Mouse (Mus musculus) granulocyte monocyte progenitor cell, adult 5-6 weeks (primary cell): ENCODE results near the gene Gm10282. TPM values are rescaled to one million over a fixed set of nuclear protein-coding genes. Genes with fewer than 3 reads are reported as not detected.

Experiments
- ATAC-seq: replicated peaks from 2 replicates; pipeline ENCODE4 v1.8.0; 2016; ENCODE audit warnings: mild to moderate bottlenecking, moderate TSS enrichment, inconsistent platforms; ENCODE audit not compliant: poor library complexity, severe bottlenecking
- total RNA-seq, 2 experiments: library from RNA; stranded (forward) in 1 of 2; stranded (reverse) in 1 of 2; fragments of 200-712, 200-1000 nt in 1 of 2; fragments of >200 nt in 1 of 2; fragmentation: Nextera tagmentation in 1 of 2; gene quantifications; 2 replicates each; pipeline ENCODE4 v1.2.3; 2014 to 2017

Gm10282 gene
- total RNA-seq, 2 experiments from 2014 or later, result 29.7 to 74.9 TPM

GRCm38 (mm10) chr8:72266671-72267070 lies 38.4 kb downstream of the Gm10282 start:
- no peak for ATAC-seq

- ATAC-seq, result no peak
Observed at GRCm38 (mm10) chr8:72265342-72265741, 39.7 kb downstream of the Gm10282 start.

GRCm38 (mm10) chr8:72263451-72263850 lies 41.6 kb downstream of the Gm10282 start:
- no peak for ATAC-seq

GRCm38 (mm10) chr8:72262756-72263155 lies 42.3 kb downstream of the Gm10282 start:
- ATAC-seq, result no peak

GRCm38 (mm10) chr8:72261872-72262271 lies 43.2 kb downstream of the Gm10282 start:
- ATAC-seq, result no peak

GRCm38 (mm10) chr8:72261431-72261830 lies 43.6 kb downstream of the Gm10282 start:
- no peak for ATAC-seq

GRCm38 (mm10) chr8:72261019-72261418 lies 44.0 kb downstream of the Gm10282 start:
- ATAC-seq, result peak; percentile 79

GRCm38 (mm10) chr8:72260585-72260984 lies 44.5 kb downstream of the Gm10282 start:
- no peak for ATAC-seq

- ATAC-seq, result no peak
Observed at GRCm38 (mm10) chr8:72259862-72260261, 45.2 kb downstream of the Gm10282 start.

- ATAC-seq, result no peak
Observed at GRCm38 (mm10) chr8:72257902-72258238, 47.2 kb downstream of the Gm10282 start.

GRCm38 (mm10) chr8:72257171-72257901 lies 47.7 kb downstream of the Gm10282 start:
- ATAC-seq, result peak; percentile 37; the same call in 1 of the 2 replicates

Other genes with a start within 250 kb of the Gm10282 start
- gene Olfr373, start 222.1 kb downstream of the Gm10282 start, total RNA-seq (2014; fragmentation: Nextera tagmentation), result not detected in 2 replicates
- gene Olfr373, start 222.1 kb downstream of the Gm10282 start, total RNA-seq (2017), result not detected in 2 replicates
- not detected in 2 replicates for gene Olfr374, start 198.2 kb downstream of the Gm10282 start, total RNA-seq (2014; fragmentation: Nextera tagmentation)
- not detected in 2 replicates for gene Olfr374, start 198.2 kb downstream of the Gm10282 start, total RNA-seq (2017)
- 35.0 and 39.9 TPM in 2 replicates for gene Tpm4, start 170.3 kb downstream of the Gm10282 start, total RNA-seq (2014; fragmentation: Nextera tagmentation)
- gene Tpm4, start 170.3 kb downstream of the Gm10282 start, total RNA-seq (2017), result 54.2 and 60.5 TPM in 2 replicates
- 38.9 and 39.9 TPM in 2 replicates for gene Rab8a, start 144.1 kb downstream of the Gm10282 start, total RNA-seq (2014; fragmentation: Nextera tagmentation)
- 320 and 344 TPM in 2 replicates for gene Rab8a, start 144.1 kb downstream of the Gm10282 start, total RNA-seq (2017)
- gene Hsh2d, start 115.6 kb downstream of the Gm10282 start, total RNA-seq (2014; fragmentation: Nextera tagmentation), result 6.2 and 14.0 TPM in 2 replicates
- 2.6 and 3.1 TPM in 2 replicates for gene Hsh2d, start 115.6 kb downstream of the Gm10282 start, total RNA-seq (2017)
- gene Cib3, start 92.4 kb downstream of the Gm10282 start, total RNA-seq (2014; fragmentation: Nextera tagmentation), result 0.64 TPM in 1 of 2 replicates, not detected in the other
- not detected in 2 replicates for gene Cib3, start 92.4 kb downstream of the Gm10282 start, total RNA-seq (2017)
- not detected in 2 replicates for gene Gm11034, start 91.6 kb downstream of the Gm10282 start, total RNA-seq (2014; fragmentation: Nextera tagmentation)
- not detected in 2 replicates for gene Gm11034, start 91.6 kb downstream of the Gm10282 start, total RNA-seq (2017)
- 47.5 and 52.6 TPM in 2 replicates for gene Fam32a, start 85.5 kb downstream of the Gm10282 start, total RNA-seq (2014; fragmentation: Nextera tagmentation)
- gene Fam32a, start 85.5 kb downstream of the Gm10282 start, total RNA-seq (2017), result 42.1 and 42.9 TPM in 2 replicates
- gene Ap1m1, start 65.2 kb downstream of the Gm10282 start, total RNA-seq (2014; fragmentation: Nextera tagmentation), result 80.1 and 117 TPM in 2 replicates
- 49.1 and 59.8 TPM in 2 replicates for gene Ap1m1, start 65.2 kb downstream of the Gm10282 start, total RNA-seq (2017)
- 1.9 and 5.5 TPM in 2 replicates for gene Klf2, start 13.8 kb upstream of the Gm10282 start, total RNA-seq (2014; fragmentation: Nextera tagmentation)
- gene Klf2, start 13.8 kb upstream of the Gm10282 start, total RNA-seq (2017), result 2.8 and 3.2 TPM in 2 replicates
- gene Eps15l1, start 116.2 kb upstream of the Gm10282 start, total RNA-seq (2014; fragmentation: Nextera tagmentation), result 58.3 and 64.3 TPM in 2 replicates
- 34.8 and 38.6 TPM in 2 replicates for gene Eps15l1, start 116.2 kb upstream of the Gm10282 start, total RNA-seq (2017)
- gene Calr3, start 138.6 kb upstream of the Gm10282 start, total RNA-seq (2014; fragmentation: Nextera tagmentation), result 0.34 and 1.5 TPM in 2 replicates
- gene Calr3, start 138.6 kb upstream of the Gm10282 start, total RNA-seq (2017), result 2.2 and 4.7 TPM in 2 replicates
- gene 1700030K09Rik, start 138.6 kb upstream of the Gm10282 start, total RNA-seq (2014; fragmentation: Nextera tagmentation), result 3.6 and 6.4 TPM in 2 replicates
- gene 1700030K09Rik, start 138.6 kb upstream of the Gm10282 start, total RNA-seq (2017), result 6.1 and 7.1 TPM in 2 replicates
- 88.2 and 110 TPM in 2 replicates for gene Cherp, start 170.0 kb upstream of the Gm10282 start, total RNA-seq (2014; fragmentation: Nextera tagmentation)
- 13.3 and 27.7 TPM in 2 replicates for gene Cherp, start 170.0 kb upstream of the Gm10282 start, total RNA-seq (2017)
- 38.6 and 52.6 TPM in 2 replicates for gene Slc35e1, start 187.4 kb upstream of the Gm10282 start, total RNA-seq (2014; fragmentation: Nextera tagmentation)
- gene Slc35e1, start 187.4 kb upstream of the Gm10282 start, total RNA-seq (2017), result 31.0 and 31.1 TPM in 2 replicates
- 10.9 and 16.1 TPM in 2 replicates for gene Med26, start 243.0 kb upstream of the Gm10282 start, total RNA-seq (2014; fragmentation: Nextera tagmentation)
- gene Med26, start 243.0 kb upstream of the Gm10282 start, total RNA-seq (2017), result 6.2 and 6.9 TPM in 2 replicates